In genomic region chr11:57660814-57661213, GRCm38 (mm10) we compare ENCODE assay signal across 11 mouse cellular contexts. TPM values are rescaled to one million over a fixed set of nuclear protein-coding genes. Genes with fewer than 3 reads are reported as not detected.
DNase-seq lines count a peak whose midpoint lies in the region; ATAC-seq and TF ChIP-seq lines count a peak whose summit lies in the region.
"Had no signal": no experiment of that assay in that cellular context is flagged by ENCODE, and none has a peak within 500 bp of the region (broad histone marks: within the 10 kb centered on the region; RNA-seq: fewer than 3 reads in every experiment).

No protein-coding gene starts in this region.

- peaks cover 29% of the 10 kb centered on the region for H3K4me1 ChIP-seq in heart, embryonic 11.5 days (ENCODE audit: control insufficient read depth, insufficient read depth, low read length)
- H3K4me1 ChIP-seq in embryonic facial prominence, embryonic 15.5 days = peaks cover 35% of the 10 kb centered on the region
- H3K4me1 ChIP-seq in liver, postnatal 0 days (ENCODE audit: insufficient read depth) = peaks cover 46% of the 10 kb centered on the region
- peaks cover 14% of the 10 kb centered on the region for H3K4me1 ChIP-seq in forebrain, embryonic 15.5 days

- H3K9ac ChIP-seq in heart, embryonic 11.5 days (ENCODE audit: low read depth, low read length) = no peak overlapping the region
- H3K9ac ChIP-seq in embryonic facial prominence, embryonic 15.5 days = no peak overlapping the region
- no peak overlapping the region for H3K9ac ChIP-seq in liver, postnatal 0 days (replicated peaks)
- no peak overlapping the region for H3K9ac ChIP-seq in forebrain, embryonic 15.5 days (replicated peaks)
- H3K9ac ChIP-seq: hindbrain, embryonic 13.5 days; midbrain, embryonic 13.5 days had no signal

- no peak overlapping the region for H3K4me3 ChIP-seq in heart, embryonic 11.5 days (ENCODE audit: low read depth, low read length)
- H3K4me3 ChIP-seq in embryonic facial prominence, embryonic 15.5 days (replicated peaks) = no peak overlapping the region
- no peak overlapping the region for H3K4me3 ChIP-seq in liver, postnatal 0 days (ENCODE audit: low read depth, low read length)
- H3K4me3 ChIP-seq in forebrain, embryonic 15.5 days = no peak overlapping the region
- H3K4me3 ChIP-seq: hindbrain, embryonic 13.5 days; midbrain, embryonic 13.5 days had no signal

- no peak for TF ChIP-seq EP300 in liver, postnatal 0 days (IDR thresholded peaks at IDR 0.05; ENCODE audit: low read depth)

- WGBS in heart, embryonic 11.5 days (ENCODE audit: insufficient replicate concordance) = 27% methylated on average over 5 of the region's 5 CpGs
- WGBS in embryonic facial prominence, embryonic 15.5 days = 51% methylated on average over 5 of the region's 5 CpGs
- 52% methylated on average over 5 of the region's 5 CpGs for WGBS in liver, postnatal 0 days (ENCODE audit: insufficient replicate concordance)
- WGBS in forebrain, embryonic 15.5 days = 71% methylated on average over 5 of the region's 5 CpGs

- no peak for DNase-seq in heart, postnatal 4 days
- DNase-seq in CD4-positive, CD25-positive, alpha-beta regulatory T cell, adult 2 months (ENCODE audit: low read depth, low spot score) = peak; percentile 73
- no peak for DNase-seq in liver, postnatal 0 days
- no peak for DNase-seq in layer of hippocampus, postnatal 25 days (ENCODE audit: extremely low spot score in 1 of 2, low spot score in 1 of 2)
- DNase-seq in layer of hippocampus, adult 9-11 months = no peak
- DNase-seq: kidney, postnatal 14 days had no signal

- no peak for TF ChIP-seq CTCF in liver, postnatal 0 days (IDR thresholded peaks at IDR 0.05; ENCODE audit: low read depth)

- H3K27me3 ChIP-seq in heart, embryonic 11.5 days (ENCODE audit: control insufficient read depth, insufficient read depth, low read length) = no peaks in the 10 kb centered on the region
- H3K27me3 ChIP-seq in embryonic facial prominence, embryonic 15.5 days = no peaks in the 10 kb centered on the region
- no peaks in the 10 kb centered on the region for H3K27me3 ChIP-seq in liver, postnatal 0 days (ENCODE audit: insufficient read depth, low read length)
- no peaks in the 10 kb centered on the region for H3K27me3 ChIP-seq in forebrain, embryonic 15.5 days
- H3K27me3 ChIP-seq: midbrain, embryonic 13.5 days had no signal

- no peak overlapping the region for H3K4me2 ChIP-seq in heart, embryonic 11.5 days
- no peak overlapping the region for H3K4me2 ChIP-seq in embryonic facial prominence, embryonic 15.5 days (replicated peaks)
- no peak overlapping the region for H3K4me2 ChIP-seq in liver, postnatal 0 days (ENCODE audit: low read depth, low read length)
- no peak overlapping the region for H3K4me2 ChIP-seq in forebrain, embryonic 15.5 days (replicated peaks)
- H3K4me2 ChIP-seq: hindbrain, embryonic 13.5 days; midbrain, embryonic 13.5 days had no signal

- peak; percentile 9; the same call in 1 of the 2 replicates for ATAC-seq in heart, embryonic 11.5 days (replicated peaks; ENCODE audit: insufficient number of reproducible peaks, low FRiP score, low TSS enrichment)
- ATAC-seq in embryonic facial prominence, embryonic 15.5 days (ENCODE audit: insufficient number of reproducible peaks, low FRiP score, low TSS enrichment, low read depth) = 0 out of 2 replicates have a peak, but pooled peaks have one; percentile 2
- ATAC-seq in liver, postnatal 0 days = peak; percentile 49
- no peak for ATAC-seq in forebrain, embryonic 15.5 days (replicated peaks)

- H3K27ac ChIP-seq in heart, embryonic 11.5 days (ENCODE audit: low read depth, low read length) = no peak overlapping the region
- no peak overlapping the region for H3K27ac ChIP-seq in embryonic facial prominence, embryonic 15.5 days (replicated peaks)
- no peak overlapping the region for H3K27ac ChIP-seq in liver, postnatal 0 days (ENCODE audit: low read depth)
- H3K27ac ChIP-seq in forebrain, embryonic 15.5 days (replicated peaks) = no peak overlapping the region
- H3K27ac ChIP-seq: hindbrain, embryonic 13.5 days; midbrain, embryonic 13.5 days had no signal

- no peaks in the 10 kb centered on the region for H3K9me3 ChIP-seq in heart, embryonic 11.5 days (replicated peaks; ENCODE audit: control insufficient read depth, low read length)
- no peaks in the 10 kb centered on the region for H3K9me3 ChIP-seq in embryonic facial prominence, embryonic 15.5 days (replicated peaks)
- H3K9me3 ChIP-seq in liver, postnatal 0 days (ENCODE audit: low read length) = no peaks in the 10 kb centered on the region
- H3K9me3 ChIP-seq in forebrain, embryonic 15.5 days = no peaks in the 10 kb centered on the region
- H3K9me3 ChIP-seq: hindbrain, embryonic 13.5 days; midbrain, embryonic 13.5 days had no signal

- H3K36me3 ChIP-seq in heart, embryonic 11.5 days (ENCODE audit: control insufficient read depth, insufficient read depth, low read length) = no peaks in the 10 kb centered on the region
- H3K36me3 ChIP-seq in embryonic facial prominence, embryonic 15.5 days = no peaks in the 10 kb centered on the region
- no peaks in the 10 kb centered on the region for H3K36me3 ChIP-seq in liver, postnatal 0 days (replicated peaks; ENCODE audit: insufficient read depth, low read length)
- H3K36me3 ChIP-seq in forebrain, embryonic 15.5 days = no peaks in the 10 kb centered on the region
- H3K36me3 ChIP-seq: hindbrain, embryonic 13.5 days; midbrain, embryonic 13.5 days had no signal

RNA-seq across cellular contexts. Expression of gene Galnt10, which starts 15.6 kb away (rescaled TPM):
- 7.1 and 10.6 TPM in 2 replicates for polyA plus RNA-seq in heart, embryonic 11.5 days (2014; fragmentation: Nextera tagmentation; extraction: Ambion mirVana)
- total RNA-seq in heart, postnatal 4 days (2021) = 1 to 10 TPM; 8.2 to 9.1 TPM
- 26.3 and 27.5 TPM in 2 replicates for polyA plus RNA-seq in embryonic facial prominence, embryonic 15.5 days (2015; fragmentation: Nextera tagmentation; extraction: Ambion mirVana)
- 6.5 and 8.2 TPM in 2 replicates for polyA plus RNA-seq in liver, postnatal 0 days (2015; fragmentation: Nextera tagmentation; extraction: Ambion mirVana)
- total RNA-seq in layer of hippocampus, postnatal 25 days (2021) = 1 to 10 TPM; 7.1 TPM
- 14.3 and 15.3 TPM in 2 replicates for polyA plus RNA-seq in forebrain, embryonic 15.5 days (2015; fragmentation: Nextera tagmentation; extraction: Ambion mirVana)
